Mouse (Mus musculus) testis, postnatal 10 days (tissue): Measurements from ENCODE around the gene Gm17175.
"Not testable (repeated sequence)": the region's sequence is repeated elsewhere in the genome, so short reads cannot be mapped to it uniquely, and the experiment has no call there.

Experiments used
- DNase-seq: peaks from one replicate; pipeline ENCODE4 v3.0.0; 2021; ENCODE audit warnings: low spot score

Gene Gm17175

GRCm38 (mm10) chr14:51573963-51574362, at the start of gene Gm17175:
Gene Gm17175, minus strand, starts transcription at chr14:51574063.
- not testable (repeated sequence) for DNase-seq

DNA sequence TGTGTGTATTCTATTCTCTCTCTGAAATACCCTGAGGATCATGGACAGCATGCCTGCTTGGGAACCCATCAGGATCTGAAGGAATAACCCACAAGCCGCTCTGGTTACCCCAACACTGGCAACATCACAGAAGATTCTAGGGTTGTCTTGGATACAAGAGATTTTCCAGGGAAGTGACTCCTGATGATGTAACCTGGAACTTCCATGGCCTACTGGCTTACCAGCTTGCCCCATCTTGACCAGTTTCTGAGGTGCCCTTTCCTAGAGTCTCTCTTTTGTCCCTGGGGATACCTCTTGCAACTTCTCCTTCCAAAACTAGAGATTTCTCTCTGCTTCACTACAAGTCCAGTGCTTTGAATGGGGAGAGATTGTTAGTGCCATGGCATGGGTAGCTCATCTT, 37.3 kb upstream of the Gm17175 start, which contains the start of gene Gm17078:
Gene Gm17078, minus strand, starts transcription at position 101 of the 400 bp plus-strand sequence.
- no peak for DNase-seq

GRCm38 (mm10) chr14:51592039-51592438, 18.2 kb upstream of the Gm17175 start, which contains the start of gene Gm17174:
Gene Gm17174, minus strand, starts transcription at chr14:51592139.
- DNase-seq, result not testable (repeated sequence)

DNA sequence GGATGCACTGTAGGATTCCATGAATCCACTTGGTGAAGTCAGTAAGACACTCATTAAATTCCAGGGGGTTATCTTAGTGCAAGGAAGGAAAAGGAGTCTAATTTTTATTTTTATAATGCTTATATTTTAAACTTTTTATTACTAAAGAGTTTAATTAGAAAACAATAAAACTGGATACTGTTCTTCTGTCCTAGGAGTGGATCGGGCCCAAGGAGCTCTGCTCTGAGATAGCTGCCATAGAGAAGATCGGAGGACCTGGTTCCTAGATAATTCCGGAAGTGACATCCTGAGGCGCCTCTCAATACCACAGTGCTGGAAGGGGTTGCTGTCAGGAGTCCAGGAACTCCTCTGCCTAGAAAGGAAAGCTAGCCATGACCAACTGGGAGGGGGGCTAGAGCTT, 21.4 kb downstream of the Gm17175 start, which contains the start of gene Gm5622:
Gene Gm5622, plus strand, starts transcription at position 301 of the 400 bp plus-strand sequence.
- DNase-seq, result no peak
